Mouse (Mus musculus) forebrain, embryonic 16.5 days (tissue): Measurements from ENCODE around the gene Tmem104. TPM values are rescaled to one million over a fixed set of nuclear protein-coding genes. Genes with fewer than 3 reads are reported as not detected.

Experiments
- ATAC-seq: fragments of 200-750 bp; cut with Nextera tagmentation; 2 replicates; pipeline ENCODE4 v1.8.0; 2017; ENCODE audit warnings: mild to moderate bottlenecking, moderate library complexity
- H3K27ac ChIP-seq: fragments of 300-500 bp; sonication (generic); 2 replicates; pipeline ENCODE4 v1.5.1; 2014; ENCODE audit warnings: low read length, control low read depth
- H3K27me3 ChIP-seq: fragments of 300-500 bp; sonication (generic); replicated peaks from 2 replicates; pipeline ENCODE4 v1.6.1; 2014; ENCODE audit warnings: low read length; ENCODE audit not compliant: control insufficient read depth, insufficient read depth
- H3K36me3 ChIP-seq: fragments of 300-500 bp; sonication (generic); 2 replicates; pipeline ENCODE4 v1.6.1; 2014; ENCODE audit not compliant: control insufficient read depth, insufficient read depth
- H3K4me1 ChIP-seq: fragments of 300-500 bp; sonication (generic); replicated peaks from 2 replicates; pipeline ENCODE4 v1.6.1; 2014; ENCODE audit warnings: low read length; ENCODE audit not compliant: control insufficient read depth, insufficient read depth
- H3K4me2 ChIP-seq: fragments of 300-500 bp; sonication (generic); 2 replicates; pipeline ENCODE4 v1.6.1; 2014; ENCODE audit warnings: mild to moderate bottlenecking, low read length, control low read depth
- H3K4me3 ChIP-seq: fragments of 300-500 bp; sonication (generic); replicated peaks from 2 replicates; pipeline ENCODE4 v1.5.1; 2014; ENCODE audit warnings: mild to moderate bottlenecking, low read length, control low read depth
- H3K9ac ChIP-seq: fragments of 300-500 bp; sonication (generic); replicated peaks from 2 replicates; pipeline ENCODE4 v1.6.1; 2014; ENCODE audit warnings: low read depth, low read length, control low read depth
- H3K9me3 ChIP-seq: fragments of 300-500 bp; sonication (generic); 2 replicates; pipeline ENCODE4 v1.6.1; 2016; ENCODE audit warnings: low read length; ENCODE audit not compliant: control insufficient read depth
- WGBS: fragments of 180-500 bp; shearing (Covaris S2); extraction: QIAGEN DNeasy Blood & Tissue Kit; methylation state at CpG from one replicate; pipeline ENCODE4 v1.1.7; 2014; 5-methylcytosine and 5-hydroxymethylcytosine counted together
- polyA plus RNA-seq: library from polyadenylated mRNA; unstranded; fragments of >200 nt; fragmentation: Nextera tagmentation; extraction: Ambion mirVana; gene quantifications from 2 replicates; pipeline ENCODE4 v1.2.1, GENCODE M21; 2015

Tmem104 gene
- polyA plus RNA-seq, 1 experiment from 2014 or later, result 11.2 TPM

DNA sequence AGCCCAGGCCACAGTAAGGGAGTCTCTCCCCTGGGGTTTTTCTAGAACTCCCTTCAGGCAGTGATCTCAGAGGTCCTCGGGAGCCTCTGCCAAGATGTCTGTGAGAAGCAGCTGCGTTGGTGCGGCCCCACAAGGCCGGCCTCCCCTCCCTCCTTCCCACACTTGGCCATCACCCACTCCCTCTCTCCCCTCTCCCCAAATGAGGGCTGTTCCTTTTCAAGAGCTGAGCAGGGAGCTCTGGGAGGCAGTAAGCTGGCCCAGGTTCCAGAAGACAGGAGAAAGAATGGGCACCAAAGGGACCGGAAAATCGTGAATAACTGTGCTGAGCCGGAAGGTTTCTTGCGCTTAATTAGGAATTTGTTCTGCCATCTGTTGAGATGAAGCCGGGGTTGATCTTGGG, 44.6 kb downstream of the Tmem104 start:
- peak; percentile 47 for ATAC-seq
- WGBS, result 16% methylated on average over 9 of the region's 9 CpGs

DNA sequence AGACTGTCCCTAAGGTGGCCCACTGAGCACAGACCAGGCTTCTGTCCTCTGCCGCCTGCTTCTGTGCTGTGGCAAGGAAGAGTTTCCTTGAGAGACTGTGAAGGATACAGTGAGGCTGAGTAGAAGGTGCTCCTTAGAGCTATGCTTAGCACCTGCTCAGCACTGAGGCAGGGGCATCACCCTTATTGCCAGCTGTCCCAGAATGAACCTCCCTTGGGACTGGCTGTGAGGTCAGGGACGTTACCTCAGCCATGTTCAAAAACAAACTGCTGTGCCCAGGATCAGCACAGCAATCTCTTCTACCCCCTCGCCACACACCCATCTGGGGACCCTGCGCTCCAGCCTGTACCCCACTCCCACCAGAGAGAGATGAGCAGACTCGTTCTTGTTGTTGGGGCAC, 45.6 kb downstream of the Tmem104 start:
- H3K36me3 ChIP-seq, result no peaks in the 10 kb centered on the region
- no peak overlapping the region for H3K9ac ChIP-seq
- H3K4me3 ChIP-seq, result no peak overlapping the region
- peaks cover 39% of the 10 kb centered on the region for H3K4me1 ChIP-seq
- H3K27me3 ChIP-seq, result no peaks in the 10 kb centered on the region
- no peak for ATAC-seq
- no peak overlapping the region for H3K4me2 ChIP-seq
- WGBS, result 75% methylated on average over 5 of the region's 5 CpGs
- H3K9me3 ChIP-seq, result no peaks in the 10 kb centered on the region
- no peak overlapping the region for H3K27ac ChIP-seq

More for the DNA sequence above, 44.6 kb downstream of the Tmem104 start:
- no peaks in the 10 kb centered on the region for H3K9me3 ChIP-seq
- H3K27ac ChIP-seq, result peak overlapping the region; percentile 56
- H3K27me3 ChIP-seq, result no peaks in the 10 kb centered on the region
- H3K36me3 ChIP-seq, result no peaks in the 10 kb centered on the region
- H3K4me1 ChIP-seq, result peaks cover 49% of the 10 kb centered on the region
- H3K4me2 ChIP-seq, result no peak overlapping the region
- peak overlapping the region; percentile 11; the same call in 1 of the 2 replicates for H3K9ac ChIP-seq
- no peak overlapping the region for H3K4me3 ChIP-seq

DNA sequence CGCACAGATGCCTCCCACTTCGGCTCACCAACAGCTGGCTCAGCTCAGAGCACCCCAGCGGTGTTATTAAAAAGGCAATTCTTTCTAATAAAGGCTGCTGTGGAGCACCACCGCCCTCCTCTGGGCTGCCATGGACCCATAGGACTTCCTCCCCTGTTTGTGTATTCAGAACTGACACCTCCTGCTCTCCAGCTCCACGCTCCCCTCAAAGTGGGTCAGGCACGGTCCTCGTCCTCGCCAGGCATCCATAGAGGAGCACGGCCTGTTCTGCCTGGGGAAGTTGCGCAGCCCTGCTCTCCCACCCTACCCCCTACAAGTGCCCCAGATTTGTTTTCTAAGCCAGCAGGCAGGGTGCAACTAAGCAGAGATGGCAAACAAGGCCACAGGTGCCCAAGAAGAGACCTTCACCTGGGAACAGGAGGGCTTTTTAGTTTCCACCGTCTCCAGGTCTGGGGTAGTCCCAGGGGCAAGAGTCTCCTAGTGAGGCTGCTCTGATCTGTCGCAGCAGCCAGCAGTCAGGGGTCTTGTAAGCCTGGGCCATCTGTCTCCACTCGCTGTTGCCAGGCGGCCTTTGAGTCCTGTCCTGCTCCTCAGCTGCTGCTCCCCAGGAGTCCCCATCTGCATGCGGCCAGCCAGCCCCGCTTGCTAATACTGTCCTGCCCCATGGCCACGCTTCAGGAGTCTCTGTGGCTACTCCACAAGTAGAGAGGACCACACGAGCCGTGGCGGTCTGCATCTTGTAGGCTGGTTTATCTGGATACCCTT, 46.4 kb downstream of the Tmem104 start:
- Histone ChIP-seq H3K9me3 (no peaks in the 10 kb centered on the region), H3K27me3 (no peaks in the 10 kb centered on the region), H3K36me3 (no peaks in the 10 kb centered on the region), H3K9ac (no peak overlapping the region), H3K4me3 (no peak overlapping the region), H3K4me1 (peaks cover 34% of the 10 kb centered on the region), H3K4me2 (no peak overlapping the region), H3K27ac (no peak overlapping the region)
- peak; percentile 44 for ATAC-seq
- WGBS, result 46% methylated on average over 20 of the region's 20 CpGs

DNA sequence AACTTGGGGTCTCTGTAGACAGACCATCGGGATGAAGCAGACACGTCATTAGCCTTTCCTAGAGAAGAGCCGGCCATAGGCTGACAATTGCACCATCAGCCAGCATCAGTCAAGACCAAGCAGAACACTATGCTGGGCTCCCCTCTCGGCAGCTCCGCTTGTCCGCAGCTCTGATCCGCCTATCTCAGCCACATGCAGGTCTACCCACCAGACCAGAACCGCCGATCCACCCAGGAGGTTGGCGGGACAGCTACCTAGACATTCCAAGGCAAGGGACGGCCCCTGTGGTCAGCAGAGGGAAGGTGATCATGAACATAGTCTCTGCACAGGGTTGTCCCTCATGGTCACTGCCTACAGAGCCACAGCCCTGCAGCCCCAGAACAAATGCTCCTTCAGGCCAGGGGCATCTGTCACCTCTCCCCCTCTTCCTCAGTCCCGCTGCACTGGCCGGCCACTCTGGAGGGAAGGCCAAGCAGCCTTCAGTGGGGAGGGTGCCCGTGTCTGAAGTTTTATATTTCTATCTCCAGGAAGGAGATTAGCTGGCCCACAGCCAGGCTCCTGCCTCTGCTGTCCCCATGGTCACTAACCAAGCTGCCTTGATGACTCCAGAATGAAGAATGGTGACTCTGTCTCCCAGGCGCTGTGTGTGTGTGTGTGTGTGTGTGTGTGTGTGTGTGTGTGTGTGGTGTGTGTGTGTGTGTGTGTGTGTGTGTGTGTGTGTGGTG, 47.2 kb downstream of the Tmem104 start:
- H3K27ac ChIP-seq, result no peak overlapping the region
- H3K9me3 ChIP-seq, result no peaks in the 10 kb centered on the region
- 83% methylated on average over 15 of the region's 15 CpGs for WGBS
- no peaks in the 10 kb centered on the region for H3K27me3 ChIP-seq
- no peak overlapping the region for H3K4me3 ChIP-seq
- H3K4me2 ChIP-seq, result no peak overlapping the region
- no peaks in the 10 kb centered on the region for H3K36me3 ChIP-seq
- peaks cover 30% of the 10 kb centered on the region for H3K4me1 ChIP-seq
- peak; percentile 4; the same call in 1 of the 2 replicates for ATAC-seq
- H3K9ac ChIP-seq, result no peak overlapping the region

DNA sequence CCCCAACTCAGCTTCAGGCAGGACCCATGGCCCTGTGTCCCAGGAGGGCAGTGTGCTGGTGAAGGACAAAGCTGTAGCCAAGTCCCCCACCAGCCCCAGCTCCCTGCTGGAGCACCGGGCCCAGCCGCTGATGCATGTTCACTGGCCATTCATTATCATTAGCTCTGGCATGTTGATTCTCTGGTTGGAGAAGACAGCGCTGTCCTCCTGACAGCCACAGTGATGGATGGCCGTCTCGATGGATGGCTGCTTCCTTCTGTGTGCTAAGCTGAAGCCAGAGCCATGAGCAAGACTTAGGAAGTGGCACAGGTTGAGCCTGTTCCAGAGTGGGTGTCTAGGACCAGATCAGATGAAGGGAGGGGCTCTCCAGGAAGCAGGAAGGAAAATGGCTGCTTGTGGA, 49.3 kb downstream of the Tmem104 start:
- H3K9me3 ChIP-seq, result no peaks in the 10 kb centered on the region
- H3K36me3 ChIP-seq, result no peaks in the 10 kb centered on the region
- no peak overlapping the region for H3K4me2 ChIP-seq
- H3K4me3 ChIP-seq, result no peak overlapping the region
- 73% methylated on average over 5 of the region's 5 CpGs for WGBS
- H3K4me1 ChIP-seq, result peaks cover 25% of the 10 kb centered on the region
- no peak for ATAC-seq
- no peaks in the 10 kb centered on the region for H3K27me3 ChIP-seq
- H3K27ac ChIP-seq, result no peak overlapping the region
- H3K9ac ChIP-seq, result no peak overlapping the region

DNA sequence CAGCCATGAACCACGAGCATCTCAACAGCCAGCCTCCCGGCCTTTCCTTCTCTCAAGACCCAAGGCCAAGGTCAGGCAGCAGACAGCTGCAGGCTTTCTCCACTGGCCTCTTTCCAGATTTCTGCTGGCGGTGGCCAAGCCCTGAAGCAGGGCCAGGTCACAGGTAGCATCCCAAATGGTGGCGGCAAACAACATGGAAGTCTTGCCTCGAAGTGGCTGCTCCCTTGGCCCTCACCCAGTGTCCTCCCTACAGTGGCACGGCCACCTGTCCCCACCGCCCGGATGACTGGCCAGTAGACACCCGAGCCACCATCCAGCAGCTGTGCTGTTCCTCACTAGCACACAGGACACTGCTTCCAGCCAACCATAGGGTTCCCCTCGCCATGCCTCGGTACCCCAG, 54.1 kb downstream of the Tmem104 start:
- 93% methylated on average over 11 of the region's 11 CpGs for WGBS
- no peak overlapping the region for H3K9ac ChIP-seq
- no peak overlapping the region for H3K4me2 ChIP-seq
- no peak overlapping the region for H3K27ac ChIP-seq
- H3K4me3 ChIP-seq, result no peak overlapping the region
- peaks cover 5% of the 10 kb centered on the region for H3K36me3 ChIP-seq
- no peaks in the 10 kb centered on the region for H3K27me3 ChIP-seq
- H3K9me3 ChIP-seq, result no peaks in the 10 kb centered on the region
- no peak for ATAC-seq
- peaks cover 9% of the 10 kb centered on the region for H3K4me1 ChIP-seq

DNA sequence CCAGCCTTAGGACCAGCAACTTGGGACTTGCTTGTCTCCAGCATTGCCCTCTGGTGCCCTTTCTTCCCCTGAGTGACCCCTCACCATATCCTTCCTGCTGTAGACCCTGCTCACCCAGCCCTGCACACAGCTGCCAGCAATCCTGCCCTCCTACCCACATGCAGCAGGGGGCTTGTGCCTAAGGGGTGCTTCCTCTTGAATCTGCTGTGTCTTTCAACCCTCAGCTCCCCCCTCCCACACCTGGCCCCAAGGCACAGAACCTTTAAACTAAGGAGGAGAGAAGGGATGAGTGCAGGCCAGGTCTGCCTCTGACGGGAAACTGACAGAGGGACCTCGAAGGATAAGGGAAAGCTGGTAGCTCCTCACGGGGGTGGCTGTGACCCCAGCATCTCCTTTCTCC, 55.5 kb downstream of the Tmem104 start:
- Histone ChIP-seq H3K9ac (no peak overlapping the region), H3K4me3 (no peak overlapping the region), H3K27ac (no peak overlapping the region), H3K27me3 (no peaks in the 10 kb centered on the region), H3K4me2 (no peak overlapping the region), H3K4me1 (peaks cover 17% of the 10 kb centered on the region), H3K9me3 (no peaks in the 10 kb centered on the region), H3K36me3 (peaks cover 5% of the 10 kb centered on the region)
- no peak for ATAC-seq
- WGBS, result 74% methylated on average over 3 of the region's 3 CpGs

DNA sequence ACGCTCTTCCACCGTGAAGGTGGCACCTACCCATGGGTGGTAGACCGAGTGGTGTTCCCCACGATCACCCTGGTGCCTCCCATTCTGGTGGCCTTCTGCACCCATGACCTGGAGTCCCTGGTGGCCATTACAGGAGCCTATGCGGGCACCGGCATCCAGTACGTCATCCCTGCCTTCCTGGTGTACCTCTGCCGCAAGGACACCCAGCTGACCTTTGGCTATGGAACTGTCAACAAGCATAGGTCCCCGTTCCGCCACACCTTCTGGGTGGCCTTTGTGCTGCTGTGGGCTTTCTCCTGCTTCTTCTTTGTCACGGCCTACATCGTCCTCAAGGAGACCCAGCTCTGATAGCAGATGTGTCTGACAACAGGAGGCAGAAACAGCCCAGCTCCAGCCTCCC, 56.5 kb downstream of the Tmem104 start:
- Histone ChIP-seq H3K27me3 (peaks cover 4% of the 10 kb centered on the region; the same call in 1 of the 2 replicates), H3K4me3 (no peak overlapping the region), H3K36me3 (peaks cover 5% of the 10 kb centered on the region), H3K9me3 (no peaks in the 10 kb centered on the region), H3K4me1 (peaks cover 19% of the 10 kb centered on the region), H3K27ac (no peak overlapping the region), H3K4me2 (no peak overlapping the region), H3K9ac (no peak overlapping the region)
- 94% methylated on average over 12 of the region's 12 CpGs for WGBS
- no peak for ATAC-seq

DNA sequence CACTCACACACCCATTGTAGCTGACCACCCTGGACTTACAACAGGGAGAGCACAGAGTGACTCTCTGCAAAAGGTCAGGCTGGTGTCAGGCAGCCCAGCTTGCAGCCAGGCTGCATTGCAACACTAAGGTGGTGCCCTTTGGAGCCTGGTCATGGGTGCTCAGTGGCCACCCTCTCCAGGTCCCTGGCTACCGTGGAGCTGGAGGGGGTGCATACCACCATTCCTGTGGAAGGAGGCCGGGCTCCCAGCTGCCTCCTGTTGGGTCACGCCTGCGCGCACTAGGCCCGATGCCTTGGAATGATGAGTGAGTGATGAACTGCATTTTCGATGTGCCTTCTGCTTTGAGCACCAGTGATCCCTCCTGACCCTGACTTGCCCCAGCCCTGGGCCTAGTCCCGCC, 57.6 kb downstream of the Tmem104 start:
- H3K27me3 ChIP-seq, result peaks cover 15% of the 10 kb centered on the region; the same call in 1 of the 2 replicates
- no peaks in the 10 kb centered on the region for H3K9me3 ChIP-seq
- no peak for ATAC-seq
- no peak overlapping the region for H3K4me2 ChIP-seq
- H3K4me3 ChIP-seq, result no peak overlapping the region
- peaks cover 23% of the 10 kb centered on the region for H3K4me1 ChIP-seq
- peaks cover 5% of the 10 kb centered on the region for H3K36me3 ChIP-seq
- WGBS, result 95% methylated on average over 8 of the region's 8 CpGs
- H3K27ac ChIP-seq, result no peak overlapping the region
- no peak overlapping the region for H3K9ac ChIP-seq
